Mouse (Mus musculus): ENCODE results near the gene Espl1. TPM values are rescaled to one million over a fixed set of nuclear protein-coding genes. Genes with fewer than 3 reads are reported as not detected.

Gene Espl1
- total and polyA plus RNA-seq, 3 experiments = 1.0 to 1.6 (median 1.4) TPM

- Histone ChIP-seq H3K9ac (ENCODE audit: low read depth, low read length) (peak within 1 kb of the TSS; percentile 99), H3K4me3 (peak within 1 kb of the TSS; percentile 91), H3K27ac (peak within 1 kb of the TSS; percentile 95), H3K36me3 (ENCODE audit: control insufficient read depth, insufficient read depth, low read length) (no peaks in the 10 kb centered on the region), H3K79me2 (replicated peaks; ENCODE audit: control insufficient read depth, insufficient read depth, low read length) (peaks cover 2% of the 10 kb centered on the region; the same call in 1 of the 2 replicates), H3K27me3 (ENCODE audit: control insufficient read depth, insufficient read depth, low read length) (no peaks in the 10 kb centered on the region), H3K4me1 (ENCODE audit: control insufficient read depth, insufficient read depth, low read length) (peaks cover 8% of the 10 kb centered on the region; the same call in 1 of the 2 replicates)
- TF ChIP-seq EP300 (IDR thresholded peaks at IDR 0.05; ENCODE audit: insufficient read depth, low read depth, low read length) (no peak), CTCF (IDR thresholded peaks at IDR 0.05) (peak; percentile 66), POLR2A (IDR thresholded peaks at IDR 0.05; ENCODE audit: insufficient read depth, low read depth, low read length) (peak; percentile 93)
- WGBS = under 1% methylated on average over 65 of the region's 65 CpGs
- intact Hi-C loops (cut with DNase I) = loop anchor here (1.0 to 2.0 kb wide), 2 partner anchors 30 to 40 kb away; no protein-coding TSS in a partner anchor
- DNase-seq = peak; percentile 91 to 93
Observed at GRCm38 (mm10) chr15:102279092-102279782, 16.8 kb upstream of the Espl1 start, which contains the start of gene Mfsd5. Gene Mfsd5, plus strand, starts transcription at chr15:102279454.

GRCm38 (mm10) chr15:102279783-102280520, 16.1 kb upstream of the Espl1 start:
- WGBS = 24% methylated on average over 13 of the region's 13 CpGs
- peak overlapping the region; percentile 99 for H3K9ac ChIP-seq (ENCODE audit: low read depth, low read length)
- intact Hi-C loops (cut with DNase I) = loop anchor here (1.0 to 10.0 kb wide), 3 partner anchors 31 to 165 kb away; partner anchors contain the start of gene Amhr2
- peak overlapping the region; percentile 91 for H3K4me3 ChIP-seq
- peaks cover 8% of the 10 kb centered on the region; the same call in 1 of the 2 replicates for H3K4me1 ChIP-seq (ENCODE audit: control insufficient read depth, insufficient read depth, low read length)
- H3K36me3 ChIP-seq (ENCODE audit: control insufficient read depth, insufficient read depth, low read length) = no peaks in the 10 kb centered on the region
- peak overlapping the region; percentile 95 for H3K27ac ChIP-seq
- H3K27me3 ChIP-seq (ENCODE audit: control insufficient read depth, insufficient read depth, low read length) = no peaks in the 10 kb centered on the region
- no peak for DNase-seq
- peaks cover 2% of the 10 kb centered on the region; the same call in 1 of the 2 replicates for H3K79me2 ChIP-seq (replicated peaks; ENCODE audit: control insufficient read depth, insufficient read depth, low read length)
- TF ChIP-seq EP300 (IDR thresholded peaks at IDR 0.05; ENCODE audit: insufficient read depth, low read depth, low read length) (no peak), POLR2A (IDR thresholded peaks at IDR 0.05; ENCODE audit: insufficient read depth, low read depth, low read length) (no peak), CTCF (IDR thresholded peaks at IDR 0.05) (no peak)

DNA sequence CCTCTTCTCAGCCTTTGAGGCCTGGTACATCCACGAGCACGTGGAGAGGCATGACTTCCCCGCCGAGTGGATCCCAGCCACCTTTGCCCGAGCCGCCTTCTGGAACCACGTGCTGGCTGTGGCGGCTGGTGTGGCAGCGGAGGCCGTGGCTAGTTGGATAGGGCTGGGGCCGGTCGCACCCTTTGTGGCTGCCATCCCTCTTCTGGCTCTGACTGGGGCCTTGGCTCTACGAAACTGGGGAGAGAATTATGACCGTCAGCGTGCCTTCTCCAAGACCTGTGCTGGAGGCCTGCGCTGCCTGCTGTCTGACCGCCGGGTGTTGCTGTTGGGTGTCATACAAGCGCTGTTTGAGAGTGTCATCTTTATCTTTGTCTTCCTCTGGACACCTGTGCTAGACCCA, 15.4 kb upstream of the Espl1 start:
- H3K9ac ChIP-seq (ENCODE audit: low read depth, low read length) = no peak overlapping the region
- 91% methylated on average over 19 of the region's 19 CpGs for WGBS
- intact Hi-C loops (cut with DNase I) = loop anchor here (1.0 to 10.0 kb wide), 2 partner anchors 14 to 164 kb away; partner anchors contain the start of gene Amhr2

DNA sequence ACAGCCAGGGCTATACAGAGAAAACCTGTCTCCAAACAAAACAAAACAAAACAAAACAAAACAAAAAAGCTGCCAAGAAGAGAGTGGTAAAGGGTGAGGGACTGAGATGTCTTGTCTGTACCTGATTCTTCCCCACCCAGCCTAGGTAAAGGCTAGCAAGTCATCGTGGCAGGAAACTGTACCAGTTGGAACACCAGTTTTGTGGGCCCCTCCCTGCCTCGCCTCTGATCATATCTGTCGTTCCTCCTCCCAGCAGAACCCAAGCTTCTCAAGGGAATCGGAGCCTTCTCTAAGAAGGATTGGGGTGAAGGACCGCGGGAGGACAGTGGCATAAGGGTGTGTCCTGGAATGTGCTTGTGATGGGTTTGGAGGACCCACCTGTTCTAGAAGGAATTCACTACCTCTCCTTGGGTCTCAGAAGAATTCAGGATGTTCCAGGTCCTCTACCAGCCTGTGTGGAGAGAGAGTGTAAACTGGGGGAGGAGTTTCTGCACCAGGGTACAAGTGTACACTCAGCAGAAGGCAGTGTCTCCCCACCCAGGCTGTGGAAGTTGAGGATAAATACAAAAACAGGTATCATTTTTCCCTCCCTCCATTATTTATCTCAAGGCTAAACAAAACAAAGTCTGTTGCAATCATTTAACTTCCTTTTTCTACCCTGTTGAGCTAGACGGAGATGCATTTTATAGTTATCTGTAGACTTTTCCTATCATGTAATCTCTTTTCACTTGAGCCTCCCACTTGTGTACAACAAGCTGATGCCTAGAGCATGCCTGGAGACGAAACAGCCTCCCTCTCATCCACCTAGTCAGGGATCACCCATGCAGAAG, 13.4 kb upstream of the Espl1 start:
- H3K36me3 ChIP-seq (ENCODE audit: control insufficient read depth, insufficient read depth, low read length) = no peaks in the 10 kb centered on the region
- H3K27ac ChIP-seq = no peak overlapping the region
- no peak overlapping the region for H3K4me3 ChIP-seq
- TF ChIP-seq POLR2A (IDR thresholded peaks at IDR 0.05; ENCODE audit: insufficient read depth, low read depth, low read length) (no peak), CTCF (IDR thresholded peaks at IDR 0.05) (no peak), EP300 (IDR thresholded peaks at IDR 0.05; ENCODE audit: insufficient read depth, low read depth, low read length) (no peak)
- intact Hi-C loops (cut with DNase I) = loop anchor here (10.0 kb wide), 1 partner anchor 162 kb away; the partner anchor contains the start of gene Amhr2
- H3K27me3 ChIP-seq (ENCODE audit: control insufficient read depth, insufficient read depth, low read length) = no peaks in the 10 kb centered on the region
- peaks cover 2% of the 10 kb centered on the region; the same call in 1 of the 2 replicates for H3K79me2 ChIP-seq (replicated peaks; ENCODE audit: control insufficient read depth, insufficient read depth, low read length)
- no peak for DNase-seq
- H3K9ac ChIP-seq (ENCODE audit: low read depth, low read length) = no peak overlapping the region
- WGBS = 64% methylated on average over 8 of the region's 8 CpGs
- peaks cover 8% of the 10 kb centered on the region; the same call in 1 of the 2 replicates for H3K4me1 ChIP-seq (ENCODE audit: control insufficient read depth, insufficient read depth, low read length)

More for the DNA sequence above, 15.4 kb upstream of the Espl1 start:
- Histone ChIP-seq H3K4me3 (no peak overlapping the region; the same call in 1 of the 2 replicates), H3K27me3 (ENCODE audit: control insufficient read depth, insufficient read depth, low read length) (no peaks in the 10 kb centered on the region), H3K36me3 (ENCODE audit: control insufficient read depth, insufficient read depth, low read length) (no peaks in the 10 kb centered on the region), H3K4me1 (ENCODE audit: control insufficient read depth, insufficient read depth, low read length) (peaks cover 8% of the 10 kb centered on the region; the same call in 1 of the 2 replicates), H3K27ac (no peak overlapping the region), H3K79me2 (replicated peaks; ENCODE audit: control insufficient read depth, insufficient read depth, low read length) (peaks cover 2% of the 10 kb centered on the region; the same call in 1 of the 2 replicates)
- TF ChIP-seq EP300 (IDR thresholded peaks at IDR 0.05; ENCODE audit: insufficient read depth, low read depth, low read length) (no peak), POLR2A (IDR thresholded peaks at IDR 0.05; ENCODE audit: insufficient read depth, low read depth, low read length) (no peak), CTCF (IDR thresholded peaks at IDR 0.05) (no peak)
- no peak for DNase-seq

DNA sequence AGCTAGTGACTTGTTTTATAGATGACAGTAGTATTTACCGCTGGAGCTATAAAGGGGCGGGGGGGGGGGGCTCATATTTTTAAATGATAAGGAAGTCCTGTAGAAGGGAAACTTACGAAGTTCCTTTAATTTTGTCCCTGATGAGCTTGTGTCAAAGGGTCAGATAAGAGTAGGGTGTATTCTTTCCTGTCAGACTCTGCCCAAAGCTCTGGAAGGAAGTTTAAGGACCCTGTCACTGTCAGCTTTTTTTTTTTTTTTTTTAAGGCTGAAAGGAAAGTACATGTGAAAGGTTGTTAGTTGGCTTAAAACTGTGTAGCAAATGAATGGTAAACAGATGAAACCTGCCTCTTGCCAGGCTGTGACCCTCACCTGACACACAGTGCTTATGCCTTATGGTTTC, 12.4 kb upstream of the Espl1 start:
- intact Hi-C loops (cut with DNase I) = loop anchor here (2.0 to 10.0 kb wide), 2 partner anchors 93 to 161 kb away; partner anchors contain the start of gene Amhr2
- no peak overlapping the region for H3K27ac ChIP-seq
- H3K4me3 ChIP-seq = no peak overlapping the region
- no peak for TF ChIP-seq CTCF (IDR thresholded peaks at IDR 0.05)
- no peak for TF ChIP-seq POLR2A (IDR thresholded peaks at IDR 0.05; ENCODE audit: insufficient read depth, low read depth, low read length)
- TF ChIP-seq EP300 (IDR thresholded peaks at IDR 0.05; ENCODE audit: insufficient read depth, low read depth, low read length) = no peak
- peaks cover 8% of the 10 kb centered on the region; the same call in 1 of the 2 replicates for H3K4me1 ChIP-seq (ENCODE audit: control insufficient read depth, insufficient read depth, low read length)
- peaks cover 2% of the 10 kb centered on the region; the same call in 1 of the 2 replicates for H3K79me2 ChIP-seq (replicated peaks; ENCODE audit: control insufficient read depth, insufficient read depth, low read length)
- 39% methylated on average over 3 of the region's 3 CpGs for WGBS
- H3K36me3 ChIP-seq (ENCODE audit: control insufficient read depth, insufficient read depth, low read length) = no peaks in the 10 kb centered on the region
- no peaks in the 10 kb centered on the region for H3K27me3 ChIP-seq (ENCODE audit: control insufficient read depth, insufficient read depth, low read length)
- DNase-seq = no peak
- no peak overlapping the region for H3K9ac ChIP-seq (ENCODE audit: low read depth, low read length)

Measured in heart, adult 2 months (tissue).